28 mouse cellular contexts compared by ENCODE assay signal in the genomic region with DNA sequence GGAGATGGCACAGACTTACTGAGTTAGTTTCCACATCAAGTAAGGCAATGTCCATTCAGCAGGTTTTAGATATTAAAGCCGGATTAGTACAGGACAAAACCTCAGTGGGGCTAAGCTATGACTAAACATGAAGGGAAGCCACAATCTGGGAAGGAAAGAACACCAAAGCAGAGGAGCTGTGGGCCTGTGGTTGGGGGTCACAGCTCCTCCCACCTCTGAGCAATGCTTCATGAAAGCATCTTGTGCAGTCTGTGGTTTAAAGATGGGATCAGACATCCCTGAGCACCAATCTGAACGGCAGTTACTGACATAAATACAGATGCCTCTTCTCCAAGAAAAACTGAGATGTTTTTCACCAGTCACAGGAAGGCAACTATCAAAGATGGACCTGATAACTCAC.
"Had no signal": no experiment of that assay in that cellular context is flagged by ENCODE, and none has a peak within 500 bp of the region (broad histone marks: within the 10 kb centered on the region; RNA-seq: fewer than 3 reads in every experiment).

No protein-coding gene starts in this region.

- H3K27ac ChIP-seq: gastrocnemius, adult 2 months; heart, embryonic 10.5 days; heart, embryonic 13.5 days; heart, embryonic 15.5 days; hindbrain, embryonic 12.5 days; hindbrain, embryonic 14.5 days; intestine, embryonic 15.5 days; layer of hippocampus, adult 2 months; left cerebral cortex, adult 2 months; limb, embryonic 10.5 days; limb, embryonic 12.5 days; liver, embryonic 13.5 days; liver, embryonic 15.5 days had no signal

- ATAC-seq: hindbrain, embryonic 16.5 days; inflammation-experienced regulatory T-cells, adult 6 months; intestine, embryonic 15.5 days; intestine, postnatal 0 days had no signal

- DNase-seq: gastrocnemius, adult 2 months; gastrocnemius, postnatal 10 days; gastrocnemius, postnatal 25 days; heart, adult 18-20 months; heart, postnatal 14 days; heart, postnatal 36 days; kidney, adult 18-20 months; kidney, adult 8-10 months; kidney, postnatal 10 days; kidney, postnatal 25 days; kidney, postnatal 4 days; liver; liver, embryonic 13.5 days had no signal

- H3K9me3 ChIP-seq: heart, embryonic 10.5 days; heart, embryonic 13.5 days; heart, embryonic 15.5 days; hindbrain, embryonic 12.5 days; intestine, embryonic 15.5 days; limb, embryonic 10.5 days; limb, embryonic 12.5 days; liver, embryonic 13.5 days; liver, embryonic 15.5 days had no signal

- H3K27me3 ChIP-seq: heart, embryonic 13.5 days; heart, embryonic 15.5 days; hindbrain, embryonic 12.5 days; intestine, embryonic 15.5 days; limb, embryonic 12.5 days; liver, embryonic 13.5 days; liver, embryonic 15.5 days had no signal

- H3K9ac ChIP-seq: heart, embryonic 13.5 days; heart, embryonic 15.5 days; hindbrain, embryonic 12.5 days; hindbrain, embryonic 14.5 days; intestine, embryonic 15.5 days; limb, embryonic 12.5 days; liver, embryonic 13.5 days; liver, embryonic 15.5 days had no signal

- H3K36me3 ChIP-seq: heart, embryonic 10.5 days; heart, embryonic 13.5 days; heart, embryonic 15.5 days; hindbrain, embryonic 12.5 days; intestine, embryonic 15.5 days; limb, embryonic 10.5 days; limb, embryonic 12.5 days; liver, embryonic 13.5 days; liver, embryonic 15.5 days had no signal

- H3K4me1 ChIP-seq: heart, embryonic 10.5 days; heart, embryonic 13.5 days; heart, embryonic 15.5 days; hindbrain, embryonic 12.5 days; intestine, embryonic 15.5 days; limb, embryonic 12.5 days; liver, embryonic 13.5 days; liver, embryonic 15.5 days had no signal

- H3K4me3 ChIP-seq: gastrocnemius, adult 2 months; heart, embryonic 10.5 days; heart, embryonic 13.5 days; heart, embryonic 15.5 days; hindbrain, embryonic 12.5 days; intestine, embryonic 15.5 days; layer of hippocampus, adult 2 months; left cerebral cortex, adult 2 months; limb, embryonic 10.5 days; limb, embryonic 12.5 days; liver, embryonic 13.5 days; liver, embryonic 15.5 days had no signal

- H3K4me2 ChIP-seq: heart, embryonic 13.5 days; heart, embryonic 15.5 days; hindbrain, embryonic 12.5 days; hindbrain, embryonic 14.5 days; intestine, embryonic 15.5 days; limb, embryonic 12.5 days; liver, embryonic 11.5 days; liver, embryonic 13.5 days; liver, embryonic 15.5 days had no signal
